Mouse (Mus musculus): ENCODE results near the gene Chchd3. TPM values are rescaled to one million over a fixed set of nuclear protein-coding genes. Genes with fewer than 3 reads are reported as not detected.

Gene Chchd3
- total RNA-seq, 4 experiments from 2014 or later: 100 to 179 (median 152) TPM

DNA sequence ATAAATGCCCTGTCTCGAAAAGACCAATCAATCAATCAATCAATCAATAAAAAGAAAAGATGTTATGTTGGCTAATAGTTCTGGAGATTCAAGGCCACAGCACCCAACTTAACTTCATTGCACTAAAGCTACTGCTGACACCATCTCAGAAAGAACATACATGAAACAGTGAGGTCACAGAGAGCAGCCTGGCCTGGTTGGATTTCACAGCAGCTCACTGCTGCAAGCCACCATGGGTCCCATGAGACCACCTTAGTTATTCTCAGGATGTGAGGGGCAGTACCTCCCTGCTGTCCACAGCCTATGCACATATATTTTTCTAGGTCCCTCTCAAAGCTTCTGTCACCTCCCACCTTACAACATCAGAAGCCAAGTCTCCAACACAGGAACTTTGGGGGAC lies 57.1 kb downstream of the Chchd3 start:
- no peak for DNase-seq

DNA sequence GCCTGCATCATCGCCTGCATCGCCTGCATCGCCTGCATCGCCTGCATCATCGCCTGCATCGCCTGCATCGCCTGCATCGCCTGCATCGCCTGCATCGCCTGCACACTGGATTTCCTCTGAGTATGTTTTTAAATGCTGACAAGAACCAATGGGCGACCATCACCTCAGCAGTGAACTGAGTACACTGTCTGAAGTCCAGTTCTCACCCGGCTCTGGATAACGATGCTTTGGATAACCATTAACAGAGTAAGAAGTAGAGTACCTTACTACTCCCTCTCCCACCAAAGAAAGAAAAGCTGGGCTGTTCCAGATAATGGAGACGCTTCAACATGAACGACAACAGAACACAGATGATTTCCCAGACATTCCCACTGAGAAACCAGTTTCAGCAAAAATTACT lies 58.8 kb downstream of the Chchd3 start:
- no peak for DNase-seq

DNA sequence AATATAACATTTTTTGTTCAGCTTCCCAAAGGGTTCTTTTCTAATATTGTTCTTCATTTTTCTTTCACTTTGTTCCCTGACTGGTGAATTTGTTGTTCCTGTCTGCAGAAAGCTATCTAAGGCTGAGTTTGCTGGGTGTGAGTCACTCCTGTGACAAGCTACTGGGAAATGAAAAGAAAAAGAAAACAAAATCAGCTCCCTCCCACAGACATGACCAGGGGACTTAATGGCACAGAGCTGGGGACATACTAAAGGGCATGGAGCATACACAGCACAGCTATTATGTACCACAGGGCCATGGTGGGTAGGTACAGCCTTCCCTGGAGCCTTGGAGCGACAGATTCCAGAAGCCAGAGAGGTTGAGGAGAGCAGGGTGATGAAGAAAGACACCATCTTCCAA lies 63.5 kb downstream of the Chchd3 start:
- DNase-seq: no peak

DNA sequence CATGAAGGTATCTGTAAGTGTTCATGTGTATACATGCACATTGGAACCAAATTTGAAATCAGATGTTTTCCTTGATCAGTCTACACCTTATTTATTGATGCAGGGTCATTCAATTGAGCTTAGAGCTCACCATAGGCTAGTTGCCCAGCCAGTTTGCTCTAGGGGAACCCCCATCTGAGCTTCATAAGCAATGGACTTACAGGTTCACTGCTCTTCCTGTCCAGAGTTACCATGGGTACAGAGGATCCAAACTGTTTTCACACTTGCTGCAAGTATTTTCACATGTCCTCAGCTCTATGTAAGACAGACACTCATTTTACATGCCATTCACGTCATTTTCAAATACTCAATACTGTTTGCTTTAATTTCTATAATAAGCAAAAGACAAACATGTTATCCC lies 66.2 kb downstream of the Chchd3 start:
- no peak for DNase-seq

GRCm38 (mm10) chr6:32990061-32990633 lies 69.9 kb downstream of the Chchd3 start:
- DNase-seq: no peak

DNA sequence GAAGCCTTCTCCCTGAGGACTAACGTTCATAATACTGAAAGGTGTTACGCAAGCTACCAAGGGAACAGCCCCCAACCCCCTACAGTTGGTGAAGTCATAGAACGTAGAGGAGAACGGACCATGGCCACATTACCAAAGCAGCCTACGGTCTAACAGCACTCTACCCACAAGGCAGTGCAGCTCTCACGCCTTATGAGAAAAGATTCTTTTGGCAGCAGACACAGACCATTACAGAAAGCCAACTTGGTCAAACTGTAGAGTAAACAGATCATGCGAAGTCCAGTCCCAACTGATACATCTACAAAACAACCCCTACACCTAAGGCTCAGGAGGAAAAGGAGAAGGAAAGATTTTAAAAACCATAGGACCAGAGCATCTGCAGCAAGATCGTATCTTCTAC lies 71.5 kb downstream of the Chchd3 start:
- DNase-seq: no peak

- DNase-seq: no peak
These were observed 76.2 kb downstream of the Chchd3 start for GRCm38 (mm10) chr6:32983876-32984275.

GRCm38 (mm10) chr6:32981253-32981652 lies 78.8 kb downstream of the Chchd3 start:
- no peak for DNase-seq

GRCm38 (mm10) chr6:32978811-32979210 lies 81.2 kb downstream of the Chchd3 start:
- DNase-seq: no peak

DNA sequence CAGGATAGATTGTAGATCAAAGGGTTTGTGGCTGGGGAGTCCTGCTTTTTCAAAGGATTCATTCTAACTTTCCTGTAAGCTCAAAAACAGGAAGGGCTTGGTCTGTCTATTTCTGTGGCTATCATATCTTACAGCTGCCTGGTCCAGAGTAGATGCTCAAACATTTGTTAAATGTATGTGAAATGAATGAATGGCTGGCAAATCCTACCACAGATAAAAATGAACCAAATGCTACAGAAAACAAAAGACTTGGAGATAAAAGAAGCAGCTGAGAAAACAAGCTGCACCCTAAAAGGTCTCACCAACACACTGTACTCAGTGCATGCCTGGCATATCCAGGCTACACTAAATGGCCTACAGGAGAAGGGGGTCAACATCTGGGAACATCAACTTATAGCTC lies 88.1 kb downstream of the Chchd3 start:
- no peak for DNase-seq

- no peak for DNase-seq
These were observed 91.1 kb downstream of the Chchd3 start for GRCm38 (mm10) chr6:32968971-32969370.

DNA sequence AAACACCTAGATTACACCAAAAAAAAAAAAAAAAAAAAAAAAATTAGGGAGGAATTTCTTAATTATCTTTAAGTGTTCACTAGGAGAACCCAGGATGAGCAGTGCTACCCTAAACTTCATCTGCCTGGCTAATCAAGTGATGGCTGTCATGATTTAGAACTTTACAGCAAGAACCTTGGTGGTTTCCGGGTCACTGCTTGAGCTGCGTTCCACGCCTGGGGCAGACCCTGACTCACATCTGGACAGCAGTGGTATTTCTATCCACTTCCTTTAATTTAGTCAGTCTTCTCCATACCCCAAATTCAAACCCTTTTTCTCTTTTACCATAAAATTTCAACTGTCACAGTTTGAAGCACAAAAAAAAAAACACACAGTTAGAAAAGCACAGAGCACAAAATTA lies 98.0 kb downstream of the Chchd3 start:
- DNase-seq: no peak

- no peak for DNase-seq
These were observed 98.6 kb downstream of the Chchd3 start for GRCm38 (mm10) chr6:32961477-32961876.

DNA sequence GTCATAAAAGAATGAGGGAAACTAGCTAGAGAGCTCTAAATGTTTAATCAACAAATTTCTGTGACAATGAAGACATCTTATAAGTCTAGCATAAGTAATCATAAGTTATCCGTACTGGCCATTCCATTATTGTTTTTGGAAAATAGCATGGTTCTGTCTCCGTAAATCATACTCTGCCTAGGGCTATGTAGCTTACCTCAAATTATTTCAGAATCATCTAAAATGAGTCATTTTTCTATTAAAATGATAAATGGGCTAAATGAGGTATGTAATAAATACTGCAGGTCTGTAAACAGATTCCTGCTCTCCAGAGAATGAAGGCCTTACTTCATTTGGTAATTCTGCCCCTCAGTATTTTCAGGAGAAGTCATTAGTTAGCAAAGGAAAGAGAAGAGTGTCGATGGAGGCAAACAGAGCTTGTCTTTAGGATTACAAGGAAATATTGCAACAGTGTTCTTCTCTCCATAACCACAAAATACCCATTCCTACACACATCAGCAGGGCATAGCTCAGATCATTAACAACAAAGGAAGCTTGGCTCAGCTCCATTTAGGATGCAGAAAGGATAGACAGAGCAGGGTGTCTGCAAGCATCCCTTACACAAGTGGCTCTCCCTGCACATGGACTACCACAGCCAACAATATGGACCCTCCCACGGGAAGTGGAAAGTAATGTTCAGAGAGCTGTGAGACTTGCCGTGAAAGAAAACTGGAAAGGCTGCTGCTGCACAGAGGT lies 100.1 kb downstream of the Chchd3 start:
- DNase-seq: no peak

GRCm38 (mm10) chr6:32955481-32955880 lies 104.6 kb downstream of the Chchd3 start:
- DNase-seq: no peak

- DNase-seq: no peak
These were observed 109.1 kb downstream of the Chchd3 start for GRCm38 (mm10) chr6:32950973-32951372.

DNA sequence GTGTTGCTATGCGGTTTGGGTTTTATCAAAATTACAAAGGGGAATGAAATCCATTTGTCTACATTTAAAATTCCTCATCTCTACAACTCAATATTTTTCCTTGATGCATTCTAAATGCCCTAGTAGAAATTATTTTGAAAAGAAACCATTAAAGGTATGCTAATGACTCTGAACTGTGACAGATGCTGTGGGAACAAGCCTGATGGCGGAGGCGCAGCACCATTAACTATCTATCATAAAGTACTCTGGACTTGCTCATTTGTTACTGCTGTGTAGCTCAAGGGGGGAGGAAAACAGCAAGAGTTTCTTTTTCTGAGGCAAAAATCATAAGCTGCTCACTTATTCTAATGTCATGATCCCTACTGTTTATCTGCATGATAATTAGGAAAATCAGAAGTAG lies 110.4 kb downstream of the Chchd3 start:
- DNase-seq: no peak

DNA sequence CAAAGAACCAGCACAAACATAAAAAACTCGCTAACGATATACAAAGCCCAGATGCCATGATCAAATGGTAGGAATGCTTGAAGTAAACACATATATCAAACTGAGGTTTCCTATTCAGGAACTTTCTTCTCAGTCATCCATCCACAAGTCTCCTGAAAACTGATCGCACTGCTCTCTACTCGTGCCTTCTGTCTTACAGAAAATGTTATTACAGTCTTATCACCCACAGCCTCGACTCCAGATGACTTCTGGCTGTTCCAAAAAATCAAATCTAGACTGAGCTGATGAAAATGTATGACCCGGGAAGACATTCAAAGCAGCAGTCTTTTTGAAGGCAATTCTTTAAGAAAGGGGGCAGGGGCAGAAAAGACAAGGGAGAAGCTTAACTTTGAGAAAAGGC lies 112.8 kb downstream of the Chchd3 start:
- DNase-seq: no peak

DNA sequence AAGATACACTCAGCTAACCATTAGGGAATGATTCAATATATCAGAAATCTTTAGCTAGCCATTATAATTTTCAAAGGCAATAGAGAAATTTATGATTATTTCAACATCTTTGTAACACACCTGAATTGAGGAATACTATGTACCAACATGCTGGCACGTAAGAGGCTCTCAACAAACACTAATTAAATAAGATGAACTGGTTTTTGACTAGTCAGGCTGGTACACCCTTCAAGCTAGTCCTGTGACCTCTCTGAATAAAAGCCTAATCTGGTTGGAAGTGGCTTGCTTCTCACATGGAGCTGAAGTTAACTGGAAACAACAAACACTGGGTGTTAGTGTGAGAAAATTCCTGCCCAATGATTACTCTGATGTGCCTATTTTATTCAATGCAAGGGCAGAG lies 115.1 kb downstream of the Chchd3 start:
- DNase-seq: no peak

GRCm38 (mm10) chr6:32943651-32944050 lies 116.4 kb downstream of the Chchd3 start:
- no peak for DNase-seq

DNA sequence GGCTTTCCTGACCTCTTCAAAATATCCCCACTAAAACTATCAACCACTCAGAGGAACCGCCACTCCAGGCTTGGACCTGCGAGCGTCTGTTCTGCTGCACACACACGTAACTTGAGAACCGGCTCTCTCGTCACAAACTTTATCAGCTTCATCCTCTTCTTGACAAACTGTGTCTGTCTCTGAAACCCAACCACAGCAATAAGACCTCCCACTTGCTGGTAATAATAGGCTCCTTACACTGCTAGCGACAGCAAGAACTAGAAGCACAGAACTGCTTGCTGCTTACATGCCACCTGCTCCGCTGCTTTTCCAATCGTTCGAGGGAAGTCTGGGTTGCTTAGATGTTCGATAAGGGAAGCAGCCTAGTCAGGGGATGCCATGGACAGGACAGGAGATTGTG lies 119.8 kb downstream of the Chchd3 start:
- no peak for DNase-seq

DNA sequence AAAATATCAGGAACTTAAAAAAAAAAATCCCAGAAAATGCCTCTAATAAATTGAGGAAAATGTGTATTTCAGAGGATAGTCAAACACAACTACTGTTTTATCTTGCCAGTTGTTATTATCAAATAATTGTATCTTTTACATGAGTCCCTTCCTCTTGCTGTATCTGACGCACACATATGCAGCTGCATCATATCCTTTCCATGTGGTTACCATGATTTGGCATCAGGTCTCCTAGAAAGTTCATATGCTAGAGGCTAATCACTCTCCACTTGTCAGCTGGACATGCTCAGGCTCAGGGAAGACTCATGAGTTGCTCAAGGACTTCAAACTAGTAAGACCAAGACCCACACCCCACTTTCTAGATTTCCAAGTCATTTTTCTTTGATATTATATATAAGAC lies 122.4 kb downstream of the Chchd3 start:
- no peak for DNase-seq

DNA sequence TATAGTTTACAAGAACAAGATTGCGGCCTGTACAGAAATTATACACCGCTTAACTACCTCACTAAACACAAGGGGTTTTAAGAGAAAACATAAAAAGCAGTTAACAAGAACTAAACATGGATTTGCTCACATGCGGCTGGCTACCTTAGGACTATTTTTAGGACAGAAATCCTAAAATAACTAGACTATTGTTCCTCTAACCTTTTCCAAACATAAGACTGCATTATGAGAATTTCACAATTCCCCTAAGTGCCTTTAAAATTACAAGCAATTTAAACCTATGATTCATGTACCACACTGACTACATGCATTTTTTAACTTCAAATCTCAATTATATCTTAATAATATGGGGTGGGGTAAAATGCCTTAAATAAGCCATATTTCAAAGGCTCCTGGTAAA lies 123.3 kb downstream of the Chchd3 start:
- no peak for DNase-seq

GRCm38 (mm10) chr6:32936365-32936764 lies 123.7 kb downstream of the Chchd3 start:
- DNase-seq: no peak

DNA sequence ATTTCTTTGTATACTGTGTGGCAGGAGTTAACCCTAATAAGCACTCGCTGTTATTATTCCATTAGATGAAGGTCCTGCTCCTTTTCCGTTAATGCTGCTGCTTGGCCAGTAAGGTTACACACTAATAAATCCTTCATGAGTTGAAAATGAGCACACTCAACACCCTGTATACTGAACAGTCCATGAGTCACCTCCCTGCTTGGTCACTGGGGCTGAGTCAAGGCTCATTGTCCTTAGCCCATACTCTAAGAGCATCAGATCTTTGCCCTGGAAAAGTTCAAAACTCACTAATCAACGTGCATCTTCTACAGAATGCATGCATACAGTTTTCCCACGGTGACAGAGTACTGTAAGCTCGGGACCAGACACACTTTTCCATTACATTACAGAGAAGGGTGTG lies 124.5 kb downstream of the Chchd3 start:
- DNase-seq: peak; percentile 39
